Mouse (Mus musculus) cerebellum, postnatal 10 days (tissue): ENCODE measurements at regions not wholly inside any gene's neighbourhood (a gene's known extent, or its start where the extent isn't known, plus 50 kb on each side); places are given as distances from the start of the nearest gene placed in this dataset.

Experiments
- DNase-seq, 2 experiments: peaks; one replicate each; pipeline ENCODE4 v3.0.0; 2021; ENCODE audit warnings: mixed read lengths in 2 of 2

GRCm38 (mm10) chr15:85634322-85635141 is 52.3 kb upstream of the Wnt7b start:
- peak; percentile 99 to 100 for DNase-seq

- DNase-seq, result no peak
Observed at GRCm38 (mm10) chr15:85635425-85635824, 53.2 kb upstream of the Wnt7b start.

GRCm38 (mm10) chr15:85639566-85639965 is 57.3 kb upstream of the Wnt7b start:
- no peak for DNase-seq

DNA sequence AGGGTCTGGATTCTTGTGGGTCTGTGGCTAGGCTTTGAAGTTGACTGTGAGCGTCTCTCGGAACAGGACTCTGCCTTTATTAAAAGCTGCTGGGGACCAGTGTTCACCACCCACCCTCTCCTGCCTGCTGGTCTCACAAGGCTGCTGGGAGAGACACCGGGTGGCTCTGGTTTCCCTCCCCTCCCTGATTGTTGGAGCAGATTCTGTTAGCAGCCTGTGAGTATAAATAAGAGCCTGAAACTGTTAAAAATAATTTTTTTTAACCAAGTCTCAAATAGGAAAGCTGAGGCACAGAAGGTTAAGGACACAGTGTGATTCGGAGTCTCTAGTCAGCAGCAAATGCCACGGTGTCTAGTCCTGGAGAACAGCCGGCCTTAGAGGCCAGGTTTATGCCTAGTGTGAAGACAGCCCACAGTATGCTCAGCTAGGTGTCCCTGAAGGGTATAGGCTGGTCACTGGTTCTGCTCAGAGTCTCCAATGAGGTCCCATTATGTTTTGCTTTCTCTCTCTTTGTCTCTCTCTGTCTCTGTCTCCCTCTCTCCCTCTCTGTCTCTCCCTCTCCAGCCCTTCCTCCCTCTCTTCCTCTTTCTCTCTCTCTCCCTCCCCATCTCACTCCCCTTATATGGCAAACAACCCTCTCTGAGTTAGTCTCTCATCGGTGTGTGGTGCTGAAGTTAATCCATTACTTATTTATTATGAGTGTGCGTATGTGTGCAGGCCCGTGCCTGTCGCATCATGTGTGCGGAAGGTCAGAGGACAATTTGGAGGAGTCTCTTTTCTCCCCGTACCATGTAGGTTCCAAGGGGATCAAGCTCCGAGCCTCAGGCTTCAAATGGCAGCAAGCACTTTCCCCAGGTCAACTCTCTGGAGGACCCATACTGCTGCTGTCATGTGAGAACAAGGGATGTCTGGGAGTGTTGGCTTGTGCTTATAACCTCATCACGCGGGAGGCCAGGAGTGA is 59.1 kb upstream of the Wnt7b start:
- no peak for DNase-seq

GRCm38 (mm10) chr15:85645396-85645795 is 63.1 kb upstream of the Wnt7b start:
- DNase-seq, result peak; percentile 42 to 56

GRCm38 (mm10) chr15:85645971-85646638 is 63.8 kb upstream of the Wnt7b start:
- DNase-seq, result peak; percentile 78 to 82

- DNase-seq, result no peak
Observed at GRCm38 (mm10) chr15:85646639-85647277, 64.5 kb upstream of the Wnt7b start.

GRCm38 (mm10) chr15:85647593-85647992 is 65.3 kb upstream of the Wnt7b start:
- no peak for DNase-seq

DNA sequence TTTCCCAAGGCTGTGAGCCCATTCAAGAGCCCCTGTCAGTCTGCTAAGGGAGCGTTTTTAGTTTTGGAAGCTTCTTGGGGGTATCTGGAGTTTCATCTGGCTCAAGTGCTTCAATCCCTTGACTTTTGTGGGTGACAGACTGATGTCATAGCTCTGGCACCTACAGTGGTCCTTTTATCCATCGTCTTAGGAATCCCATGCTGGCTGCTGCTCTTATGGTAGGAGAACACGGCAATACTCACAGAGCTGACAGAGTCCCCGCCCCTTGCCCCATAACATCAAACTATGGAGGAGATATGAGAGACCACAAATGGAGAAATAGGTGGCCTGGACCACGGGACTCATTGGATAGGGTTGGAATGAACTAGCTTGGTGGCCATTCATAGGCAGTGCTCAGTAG is 68.0 kb upstream of the Wnt7b start:
- no peak for DNase-seq

GRCm38 (mm10) chr15:85651718-85652420 is 69.6 kb upstream of the Wnt7b start:
- peak; percentile 64 to 70 for DNase-seq

DNA sequence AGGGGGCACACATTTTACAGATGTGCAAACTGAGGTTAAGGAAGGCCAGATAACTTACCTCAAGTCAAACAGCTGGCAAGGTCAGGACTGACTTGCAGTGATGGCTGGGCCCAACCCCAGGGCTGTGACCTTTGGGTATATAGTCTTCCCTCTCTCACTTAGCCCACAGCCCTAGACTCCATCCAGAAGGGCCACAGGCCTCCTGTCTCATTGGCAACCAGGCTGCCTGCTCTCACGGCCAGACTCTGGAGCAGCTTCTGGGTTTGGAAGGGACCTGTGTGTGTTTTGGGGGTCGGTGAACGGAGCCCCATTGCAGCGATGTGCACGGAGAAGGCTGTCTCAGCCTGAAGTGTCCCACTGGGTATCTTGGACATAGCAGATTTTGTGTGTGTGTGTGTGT is 70.2 kb upstream of the Wnt7b start:
- DNase-seq, result no peak

DNA sequence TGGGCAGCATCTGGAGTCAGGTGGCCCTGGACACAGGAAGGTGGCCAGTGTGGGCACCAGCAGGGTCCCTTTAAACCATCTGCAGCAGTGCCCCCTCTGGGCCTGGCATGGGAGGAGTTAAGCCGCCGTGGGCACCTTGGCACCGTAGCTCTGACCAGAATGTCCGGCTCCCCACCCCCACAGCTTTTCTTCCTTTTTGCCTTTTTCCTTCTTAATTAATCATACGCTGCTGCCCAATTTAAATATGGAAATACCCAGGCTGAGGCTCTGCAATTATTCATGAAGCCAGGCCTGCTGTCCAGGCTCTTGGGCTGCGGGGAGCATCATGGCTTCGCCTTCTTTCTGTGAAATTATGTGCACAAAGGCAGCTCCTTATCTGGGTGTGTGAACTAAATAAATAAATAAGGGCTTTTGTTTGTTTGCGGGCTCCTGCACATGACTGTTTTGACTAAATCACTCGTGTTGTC is 70.6 kb upstream of the Wnt7b start:
- DNase-seq, result peak; percentile 96

DNA sequence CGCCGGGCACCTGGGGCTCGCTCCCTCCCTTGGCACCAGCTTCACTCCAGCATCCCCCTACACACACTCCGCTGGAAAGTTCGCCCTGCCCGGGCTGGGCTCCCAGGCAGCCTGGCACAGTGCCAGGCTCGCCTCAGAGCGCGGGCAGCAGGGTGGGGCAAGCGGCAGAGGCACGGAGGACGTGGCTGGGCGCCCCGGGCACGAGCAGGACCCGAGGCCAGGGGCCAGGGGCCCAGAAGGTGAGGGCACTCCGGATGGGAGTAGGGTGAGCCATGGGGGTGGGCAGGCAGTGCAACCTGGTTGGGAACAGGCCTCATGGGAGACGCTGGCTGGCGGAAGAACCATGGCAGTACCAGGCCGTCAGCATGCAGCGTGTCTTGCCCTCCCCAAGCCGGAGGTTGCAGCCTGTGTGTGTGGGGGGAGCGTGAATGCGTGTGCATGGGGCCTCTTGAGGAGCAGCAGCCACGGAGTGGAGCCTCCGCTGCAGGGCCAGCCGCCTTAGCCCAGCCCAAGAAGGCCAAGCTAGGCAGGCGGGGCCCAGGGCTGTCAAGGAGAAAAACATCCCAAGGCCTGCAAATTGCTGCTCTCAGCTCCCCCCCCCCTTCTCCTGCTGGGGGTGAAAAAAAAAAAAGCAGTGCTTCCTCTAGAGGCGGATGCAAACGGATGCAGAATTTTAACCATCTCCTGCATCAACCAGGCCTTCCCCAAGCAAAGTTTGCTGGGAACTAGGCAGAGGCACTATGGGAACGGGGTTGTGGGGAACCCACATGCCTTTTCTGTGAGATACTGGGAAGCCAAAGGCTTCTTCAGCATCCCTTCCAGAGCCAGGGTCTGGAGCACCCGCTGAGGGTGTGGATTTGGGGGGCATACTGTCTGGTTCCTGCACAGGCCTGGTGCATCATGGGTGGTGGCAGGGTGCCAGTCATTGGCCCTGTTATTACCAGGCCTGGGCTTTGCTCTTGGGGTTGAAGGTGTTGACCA is 71.4 kb upstream of the Wnt7b start:
- peak; percentile 93 to 95 for DNase-seq

- DNase-seq, result peak; percentile 73 to 76
Observed at GRCm38 (mm10) chr15:85654791-85655190, 72.5 kb upstream of the Wnt7b start.

GRCm38 (mm10) chr15:85655751-85656167 is 73.5 kb upstream of the Wnt7b start:
- peak; percentile 77 to 89 for DNase-seq

GRCm38 (mm10) chr15:85656852-85657251 is 74.6 kb upstream of the Wnt7b start:
- peak; percentile 73 to 82 for DNase-seq

- DNase-seq, result peak; percentile 52 to 75
Observed at GRCm38 (mm10) chr15:85657441-85657989, 75.2 kb upstream of the Wnt7b start.

DNA sequence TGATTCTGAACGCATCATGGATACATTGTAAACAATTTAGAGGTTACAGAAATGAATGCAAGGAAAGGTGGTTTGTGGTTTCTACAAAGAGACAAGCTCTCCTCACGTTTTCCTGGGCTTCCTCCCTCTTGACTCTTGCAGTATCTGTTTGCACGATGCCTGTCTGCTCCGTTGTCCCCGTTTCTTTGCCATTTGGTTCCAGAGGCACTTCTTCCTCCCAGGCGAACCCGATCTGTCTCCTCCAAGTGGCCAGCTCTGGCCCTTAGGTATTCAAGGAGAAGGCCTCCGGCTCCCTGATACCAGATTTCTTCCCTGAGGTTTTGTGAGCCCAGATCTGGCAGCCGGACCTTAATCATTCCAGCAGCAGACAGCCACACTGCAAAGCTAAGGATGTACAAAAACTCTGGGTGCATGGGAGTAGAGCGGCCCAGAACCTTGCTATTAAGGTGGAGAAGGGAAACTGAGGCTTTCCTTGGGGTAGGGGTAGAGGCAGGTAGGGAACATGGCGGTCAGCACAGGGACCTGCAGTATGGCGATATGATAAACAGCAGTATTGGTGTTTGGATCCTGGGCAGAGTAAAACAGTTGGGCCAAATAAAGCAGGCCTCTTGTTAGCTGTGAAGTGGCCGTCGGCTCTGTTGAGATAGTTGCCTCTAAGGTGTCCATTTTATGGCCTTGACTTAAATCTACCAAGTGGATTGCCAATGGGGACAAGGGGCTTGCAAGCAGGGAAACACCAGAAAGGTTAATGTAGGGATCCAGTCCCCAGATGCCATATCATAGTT is 76.0 kb upstream of the Wnt7b start:
- peak; percentile 65 to 74 for DNase-seq
